Mouse (Mus musculus): Measurements from ENCODE around the gene Fam133b.
"Not testable (repeated sequence)": the region's sequence is repeated elsewhere in the genome, so short reads cannot be mapped to it uniquely, and the experiment has no call there.

Gene Fam133b

DNA sequence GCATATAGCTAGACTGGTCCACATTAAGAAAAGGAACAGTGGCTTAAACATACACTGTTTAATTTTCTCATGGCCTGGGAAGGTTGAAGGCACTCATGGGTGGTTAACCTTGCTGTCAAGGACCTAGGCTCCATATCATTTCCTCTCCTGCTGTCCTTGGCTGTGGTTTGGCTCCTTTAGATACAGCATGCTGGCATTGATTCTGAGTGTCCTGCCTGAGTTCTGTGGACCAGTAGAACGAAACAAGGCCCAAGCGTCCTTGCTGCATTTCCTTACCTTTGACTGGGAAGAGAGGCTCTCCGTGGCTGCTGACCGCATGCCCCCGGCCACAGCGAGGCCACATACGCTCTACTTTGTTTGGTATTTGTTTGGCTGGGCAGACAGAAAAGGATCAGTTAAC, 65.6 kb downstream of the Fam133b start:
- DNase-seq, result no peak

DNA sequence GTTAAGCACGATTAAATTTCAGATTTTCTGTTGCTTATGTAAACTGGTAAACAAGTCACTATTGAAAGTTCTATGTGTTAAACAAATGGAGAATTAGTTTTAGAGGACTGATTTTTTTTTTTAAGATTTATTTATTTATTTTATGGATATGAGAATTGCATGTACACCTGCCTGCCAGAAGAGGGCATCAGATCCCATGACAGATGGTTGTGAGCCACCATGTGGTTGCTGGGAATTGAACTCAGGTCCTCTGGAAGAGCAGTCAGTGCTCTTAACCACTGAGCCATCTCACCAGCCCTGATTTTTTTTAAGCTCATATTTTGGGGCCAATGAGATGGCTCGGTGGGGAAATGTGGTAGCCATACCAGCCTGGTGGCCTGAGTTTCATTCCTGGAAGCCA, 68.2 kb downstream of the Fam133b start:
- not testable (repeated sequence) for DNase-seq

Data from cerebellum, adult 18-20 months (tissue).